Mouse (Mus musculus): Measurements from ENCODE around the gene Lrit3.

- no peak for TF ChIP-seq POLR2A (IDR thresholded peaks at IDR 0.05; ENCODE audit: borderline replicate concordance, extremely low read depth, low read depth, low read length)
- no peak for TF ChIP-seq CTCF (IDR thresholded peaks at IDR 0.05; ENCODE audit: insufficient read depth, low read length)
These were observed 43.0 kb upstream of the Lrit3 start for GRCm38 (mm10) chr3:129846846-129847245.
